Mouse (Mus musculus) lung, postnatal 0 days (tissue): ENCODE data around the gene Cerk. TPM values are rescaled to one million over a fixed set of nuclear protein-coding genes. Genes with fewer than 3 reads are reported as not detected.
A peak's percentile ranks its signal among the peaks of the same experiment; 100 is the strongest.

Source experiments
- ATAC-seq: fragments of 200-750 bp; cut with Nextera tagmentation; 2 replicates; pipeline ENCODE4 v1.8.0; 2017; ENCODE audit warnings: moderate library complexity
- DNase-seq: peaks from one replicate; pipeline ENCODE4 v3.0.0-alpha.2; 2016; ENCODE audit warnings: low spot score
- H3K27ac ChIP-seq: fragments of 300-500 bp; sonication (generic); 2 replicates; pipeline ENCODE4 v1.5.1; 2014; ENCODE audit warnings: antibody characterized with exemption, mild to moderate bottlenecking, low read length, mixed read lengths
- H3K27me3 ChIP-seq: fragments of 300-500 bp; sonication (generic); replicated peaks from 2 replicates; pipeline ENCODE4 v1.6.1; 2014; ENCODE audit warnings: low read length, mixed read lengths; ENCODE audit not compliant: insufficient read depth
- H3K36me3 ChIP-seq: fragments of 300-500 bp; sonication (generic); 2 replicates; pipeline ENCODE4 v1.6.1; 2014; ENCODE audit warnings: low read length, mixed read lengths; ENCODE audit not compliant: insufficient read depth
- H3K4me1 ChIP-seq: fragments of 300-500 bp; sonication (generic); 2 replicates; pipeline ENCODE4 v1.6.1; 2014; ENCODE audit warnings: antibody characterized with exemption, low read depth, low read length, mixed read lengths; ENCODE audit not compliant: insufficient read depth
- H3K4me2 ChIP-seq: fragments of 300-500 bp; sonication (generic); replicated peaks from 2 replicates; pipeline ENCODE4 v1.6.1; 2014; ENCODE audit warnings: low read depth, mild to moderate bottlenecking, low read length, moderate library complexity, mixed read lengths
- H3K4me3 ChIP-seq: fragments of 300-500 bp; sonication (generic); 2 replicates; pipeline ENCODE4 v1.5.1; 2014; ENCODE audit warnings: low read depth, low read length
- H3K9ac ChIP-seq: fragments of 300-500 bp; sonication (generic); replicated peaks from 2 replicates; pipeline ENCODE4 v1.6.1; 2014; ENCODE audit warnings: low read depth, mild to moderate bottlenecking
- H3K9me3 ChIP-seq: fragments of 300-500 bp; sonication (generic); 2 replicates; pipeline ENCODE4 v1.6.1; 2016; ENCODE audit warnings: low read length, mixed read lengths
- CTCF ChIP-seq: IDR thresholded peaks from 2 replicates; pipeline ENCODE4 v1.5.1; 2016; ENCODE audit warnings: antibody characterized with exemption, mild to moderate bottlenecking
- EP300 ChIP-seq: IDR thresholded peaks from 2 replicates; pipeline ENCODE4 v1.6.1; 2016; ENCODE audit warnings: antibody characterized with exemption, mild to moderate bottlenecking, control low read depth
- WGBS: fragments of 180-500 bp; shearing (Covaris S2); extraction: QIAGEN DNeasy Blood & Tissue Kit; methylation state at CpG from one replicate; pipeline ENCODE4 v1.1.7; 2014; 5-methylcytosine and 5-hydroxymethylcytosine counted together
- polyA plus RNA-seq: library from polyadenylated mRNA; unstranded; fragments of >200 nt; fragmentation: Nextera tagmentation; extraction: Ambion mirVana; gene quantifications from 2 replicates; pipeline ENCODE4 v1.2.1, GENCODE M21; 2015

The Cerk gene
- polyA plus RNA-seq, 1 experiment from 2014 or later: 16.9 TPM

GRCm38 (mm10) chr15:86173136-86173985, 12.6 kb downstream of the Cerk start:
- no peaks in the 10 kb centered on the region for H3K27me3 ChIP-seq
- no peak overlapping the region for H3K4me2 ChIP-seq
- H3K4me1 ChIP-seq: peaks cover 18% of the 10 kb centered on the region; the same call in 1 of the 2 replicates
- H3K4me3 ChIP-seq: no peak overlapping the region
- no peak for TF ChIP-seq CTCF
- no peak for TF ChIP-seq EP300
- no peak overlapping the region for H3K27ac ChIP-seq
- H3K9ac ChIP-seq: no peak overlapping the region
- no peak for ATAC-seq
- no peaks in the 10 kb centered on the region for H3K9me3 ChIP-seq
- DNase-seq: peak; percentile 32
- no peaks in the 10 kb centered on the region for H3K36me3 ChIP-seq
- 36% methylated on average over 16 of the region's 16 CpGs for WGBS

- TF ChIP-seq EP300 (no peak), CTCF (no peak)
- H3K27ac ChIP-seq: no peak overlapping the region
- no peaks in the 10 kb centered on the region for H3K27me3 ChIP-seq
- no peaks in the 10 kb centered on the region for H3K9me3 ChIP-seq
- no peak for DNase-seq
- no peak overlapping the region for H3K9ac ChIP-seq
- no peak for ATAC-seq
- H3K4me2 ChIP-seq: no peak overlapping the region
- 61% methylated on average over 6 of the region's 6 CpGs for WGBS
- H3K4me1 ChIP-seq: peaks cover 18% of the 10 kb centered on the region; the same call in 1 of the 2 replicates
- no peak overlapping the region for H3K4me3 ChIP-seq
- no peaks in the 10 kb centered on the region for H3K36me3 ChIP-seq
Measured at GRCm38 (mm10) chr15:86172526-86172925, 13.4 kb downstream of the Cerk start.

GRCm38 (mm10) chr15:86172124-86172523, 13.8 kb downstream of the Cerk start:
- Histone ChIP-seq H3K9me3 (no peaks in the 10 kb centered on the region), H3K9ac (no peak overlapping the region), H3K27ac (no peak overlapping the region), H3K27me3 (no peaks in the 10 kb centered on the region), H3K36me3 (no peaks in the 10 kb centered on the region), H3K4me3 (no peak overlapping the region), H3K4me1 (peaks cover 18% of the 10 kb centered on the region; the same call in 1 of the 2 replicates), H3K4me2 (no peak overlapping the region)
- ATAC-seq (no peak), DNase-seq (peak; percentile 39)
- no peak for TF ChIP-seq EP300
- TF ChIP-seq CTCF: no peak
- 37% methylated on average over 3 of the region's 3 CpGs for WGBS

GRCm38 (mm10) chr15:86171316-86171715, 14.6 kb downstream of the Cerk start:
- H3K4me2 ChIP-seq: no peak overlapping the region
- H3K36me3 ChIP-seq: no peaks in the 10 kb centered on the region
- ATAC-seq (no peak), DNase-seq (no peak)
- TF ChIP-seq CTCF: no peak
- TF ChIP-seq EP300: no peak
- H3K9me3 ChIP-seq: no peaks in the 10 kb centered on the region
- H3K9ac ChIP-seq: no peak overlapping the region
- peaks cover 18% of the 10 kb centered on the region; the same call in 1 of the 2 replicates for H3K4me1 ChIP-seq
- H3K27me3 ChIP-seq: no peaks in the 10 kb centered on the region
- H3K4me3 ChIP-seq: no peak overlapping the region
- WGBS: 76% methylated on average over 12 of the region's 12 CpGs
- no peak overlapping the region for H3K27ac ChIP-seq

GRCm38 (mm10) chr15:86169817-86170110, 16.2 kb downstream of the Cerk start:
- Histone ChIP-seq H3K36me3 (no peaks in the 10 kb centered on the region), H3K9ac (no peak overlapping the region), H3K27me3 (no peaks in the 10 kb centered on the region), H3K4me1 (peaks cover 18% of the 10 kb centered on the region; the same call in 1 of the 2 replicates), H3K9me3 (no peaks in the 10 kb centered on the region), H3K4me2 (no peak overlapping the region), H3K4me3 (no peak overlapping the region), H3K27ac (peak overlapping the region; percentile 86)
- peak; percentile 73 for DNase-seq
- TF ChIP-seq CTCF (no peak), EP300 (peak; percentile 79)
- peak; percentile 70 for ATAC-seq
- 45% methylated on average over 4 of the region's 4 CpGs for WGBS

GRCm38 (mm10) chr15:86168941-86169816, 16.8 kb downstream of the Cerk start:
- TF ChIP-seq CTCF (no peak), EP300 (no peak)
- Histone ChIP-seq H3K27ac (peak overlapping the region; percentile 86), H3K9ac (no peak overlapping the region), H3K4me1 (peaks cover 18% of the 10 kb centered on the region; the same call in 1 of the 2 replicates), H3K4me2 (no peak overlapping the region), H3K36me3 (no peaks in the 10 kb centered on the region), H3K27me3 (no peaks in the 10 kb centered on the region), H3K4me3 (no peak overlapping the region), H3K9me3 (no peaks in the 10 kb centered on the region)
- no peak for ATAC-seq
- whole genome bisulfite sequencing: 60% methylated on average over 12 of the region's 12 CpGs
- DNase-seq: no peak
